Mouse (Mus musculus) monocyte, adult 2 months (primary cell): ENCODE data around the gene Cntd1.

Experiments
- DNase-seq, 2 experiments: peaks; one replicate each; pipeline ENCODE4 v3.0.0; 2022; ENCODE audit warnings: low spot score in 2 of 2, low read depth in 1 of 2

The Cntd1 gene

GRCm38 (mm10) chr11:101278223-101279192 lies at the start of gene Cntd1, which contains the start of gene Coa3:
TSS of gene Cntd1 (plus strand) at chr11:101279012.
TSS of gene Coa3 (minus strand) at chr11:101279114.
- peak in 1 of 2 experiments; percentile 40 for DNase-seq

- no peak for DNase-seq
Measured at GRCm38 (mm10) chr11:101229361-101229900, 49.4 kb upstream of the Cntd1 start.

- no peak for DNase-seq
Measured at GRCm38 (mm10) chr11:101230061-101230511, 48.7 kb upstream of the Cntd1 start.

GRCm38 (mm10) chr11:101230526-101230925 lies 48.3 kb upstream of the Cntd1 start:
- no peak for DNase-seq

- no peak for DNase-seq
Measured at GRCm38 (mm10) chr11:101230991-101231871, 47.6 kb upstream of the Cntd1 start.

- DNase-seq = no peak
Measured at GRCm38 (mm10) chr11:101232010-101232839, 46.6 kb upstream of the Cntd1 start.

GRCm38 (mm10) chr11:101233240-101233639 lies 45.6 kb upstream of the Cntd1 start:
- no peak for DNase-seq

- no peak for DNase-seq
Measured at GRCm38 (mm10) chr11:101234124-101234523, 44.7 kb upstream of the Cntd1 start.

GRCm38 (mm10) chr11:101235429-101235828 lies 43.4 kb upstream of the Cntd1 start:
- no peak for DNase-seq

- DNase-seq = no peak
Measured at GRCm38 (mm10) chr11:101236782-101237181, 42.0 kb upstream of the Cntd1 start.

GRCm38 (mm10) chr11:101238071-101238647 lies 40.7 kb upstream of the Cntd1 start:
- DNase-seq = no peak

GRCm38 (mm10) chr11:101245071-101245470 lies 33.7 kb upstream of the Cntd1 start:
- no peak for DNase-seq

- no peak for DNase-seq
Measured at GRCm38 (mm10) chr11:101245855-101246701, 32.7 kb upstream of the Cntd1 start, which contains the start of gene Ramp2. TSS of gene Ramp2 (plus strand) at chr11:101246028.

- DNase-seq = no peak
Measured at GRCm38 (mm10) chr11:101246702-101247012, 32.2 kb upstream of the Cntd1 start.

GRCm38 (mm10) chr11:101247521-101248030 lies 31.2 kb upstream of the Cntd1 start:
- no peak for DNase-seq

GRCm38 (mm10) chr11:101248258-101248994 lies 30.4 kb upstream of the Cntd1 start:
- DNase-seq = no peak

GRCm38 (mm10) chr11:101251031-101251430 lies 27.8 kb upstream of the Cntd1 start:
- no peak for DNase-seq

- DNase-seq = no peak
Measured at GRCm38 (mm10) chr11:101252941-101253340, 25.9 kb upstream of the Cntd1 start.
